Mouse (Mus musculus) Patski (cell line): ENCODE data around the gene Crebl2. TPM values are rescaled to one million over a fixed set of nuclear protein-coding genes. Genes with fewer than 3 reads are reported as not detected.
A peak's percentile ranks its signal among the peaks of the same experiment; 100 is the strongest.

Experiments
- ATAC-seq: fragments of 100-300 bp; one replicate; pipeline ENCODE4 v1.8.0; 2021
- CTCF ChIA-PET: fragments of 350-600 bp; sonication (Branson Sonifier 250); formaldehyde crosslinking; loops from one replicate; lab custom pipeline; 2022; ENCODE audit warnings: inconsistent platforms; lab: Charles Lee
- POLR2A ChIA-PET: fragments of 350-600 bp; sonication (Branson Sonifier 250); formaldehyde crosslinking; loops from one replicate; lab custom pipeline; 2022; ENCODE audit warnings: antibody characterized with exemption, inconsistent platforms; lab: Charles Lee
- DNase-seq: peaks from one replicate; pipeline ENCODE4 v3.0.0-alpha.2; 2011; ENCODE audit warnings: low read depth, low spot score
- H3K27me3 ChIP-seq: fragments of 371-371 bp; one replicate; pipeline ENCODE4 v1.5.1; 2021
- CTCF ChIP-seq: fragments of 100-300 bp; IDR thresholded peaks from one replicate; pipeline ENCODE4 v1.5.1; 2021
- in situ Hi-C: fragments of 300-500 bp; cut with MboI; formaldehyde crosslinking; loops from 3 replicates; pipeline ENCODE4 v1.11.1; 2018; ENCODE audit warnings: low pct_unique_long_range_greater_than_20kb, mixed read lengths
- polyA plus RNA-seq: library from polyadenylated mRNA; unstranded; gene quantifications from one replicate; pipeline ENCODE4 v1.2.3, GENCODE M21; 2021

Gene Crebl2
- polyA plus RNA-seq, 1 experiment from 2014 or later = 19.6 TPM

DNA sequence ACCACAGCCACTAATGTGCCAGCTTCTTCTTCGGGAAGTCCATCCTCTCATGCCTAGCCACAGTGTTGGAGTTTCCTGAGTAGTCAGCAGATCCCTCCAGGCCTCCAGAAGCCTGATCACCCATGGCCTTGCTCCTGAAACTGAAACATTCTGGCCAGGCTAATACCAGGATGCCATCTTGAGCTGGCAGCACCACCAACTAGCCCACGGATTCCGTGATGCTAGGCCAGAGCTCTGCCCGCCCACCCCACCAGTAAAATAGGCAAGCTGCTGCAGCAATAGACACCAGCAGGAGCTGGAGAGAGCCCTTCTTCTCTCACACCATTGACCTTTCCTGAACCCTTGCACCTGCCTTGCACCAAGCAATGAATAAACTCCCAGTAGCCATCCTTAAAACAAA lies 17.6 kb downstream of the Crebl2 start:
- DNase-seq (no peak), ATAC-seq (no peak)
- POLR2A ChIA-PET = no interaction called here
- in situ Hi-C loops = no loop called here
- no peaks in the 10 kb centered on the region for H3K27me3 ChIP-seq
- CTCF ChIA-PET = interaction anchor here (1.1 to 2.4 kb wide), 5 partner anchors 9 to 189 kb away, joined by 3 to 8 read pairs (median 3); no protein-coding TSS in a partner anchor
- TF ChIP-seq CTCF = no peak

DNA sequence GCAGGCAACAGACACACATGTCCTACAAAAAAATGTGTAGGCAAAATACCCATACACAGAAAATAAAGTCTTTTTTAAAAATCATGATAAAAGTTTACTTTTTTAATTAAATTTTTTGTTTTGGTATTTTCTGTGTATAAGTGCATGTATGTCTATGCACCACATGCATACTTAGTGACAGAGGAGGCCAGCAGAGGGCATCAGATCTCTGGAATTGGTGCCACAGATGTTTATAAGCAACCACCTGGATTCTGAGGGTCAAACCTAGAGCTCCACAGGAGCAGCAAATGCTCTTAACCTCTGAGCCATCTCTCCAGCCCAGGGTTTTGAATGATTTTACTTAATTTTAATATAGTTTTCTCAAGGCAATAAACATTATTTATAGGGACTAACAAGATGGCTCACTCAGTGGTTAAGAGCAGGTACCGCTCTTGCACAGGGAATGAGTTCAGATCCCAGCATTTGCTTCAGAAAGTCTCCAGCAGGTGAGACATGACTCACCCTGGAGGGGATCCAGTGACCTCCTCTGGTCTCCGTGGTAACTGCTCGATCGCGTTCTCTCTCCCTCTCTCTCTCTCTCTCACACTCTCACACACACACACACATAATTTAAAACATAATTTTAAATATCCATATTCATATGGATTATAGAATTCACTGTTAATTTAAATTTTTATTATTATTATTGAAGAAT lies 18.4 kb downstream of the Crebl2 start:
- in situ Hi-C loops = no loop called here
- ATAC-seq (no peak), DNase-seq (no peak)
- peak; percentile 72 for TF ChIP-seq CTCF
- H3K27me3 ChIP-seq = no peaks in the 10 kb centered on the region
- ChIA-PET CTCF (interaction anchor here (1.2 to 2.4 kb wide), 6 partner anchors 10 to 190 kb away, joined by 3 to 8 read pairs (median 4); no protein-coding TSS in a partner anchor), POLR2A (no interaction called here)

DNA sequence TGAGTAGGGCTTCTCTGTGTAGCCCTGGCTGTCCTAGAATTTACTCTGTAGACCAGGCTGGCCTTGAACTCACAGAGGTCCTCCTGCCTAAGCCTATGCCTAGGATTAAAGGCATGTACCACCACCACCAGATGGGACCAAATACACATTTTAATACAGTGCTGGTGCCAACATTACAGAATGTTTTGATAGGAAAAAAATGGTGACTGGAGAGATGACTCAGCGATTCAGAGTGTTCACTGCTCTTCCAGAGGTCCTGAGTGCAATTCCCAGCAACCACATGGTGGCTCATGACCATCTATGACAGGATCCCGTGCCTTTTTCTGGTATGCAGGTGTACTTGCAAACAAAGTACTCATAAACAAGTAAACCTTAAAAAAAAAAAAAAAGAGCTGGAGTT lies 19.5 kb downstream of the Crebl2 start:
- in situ Hi-C loops = no loop called here
- ATAC-seq (no peak), DNase-seq (no peak)
- H3K27me3 ChIP-seq = no peaks in the 10 kb centered on the region
- ChIA-PET POLR2A (interaction anchor here (0.6 kb wide), 1 partner anchor 45 kb away, joined by 3 read pairs; no protein-coding TSS in a partner anchor), CTCF (interaction anchor here (1.2 to 1.8 kb wide), 2 partner anchors 81 to 98 kb away, joined by 3 to 8 read pairs; no protein-coding TSS in a partner anchor)
- no peak for TF ChIP-seq CTCF

GRCm38 (mm10) chr6:134849985-134850384 lies 20.0 kb downstream of the Crebl2 start:
- no peak for TF ChIP-seq CTCF
- in situ Hi-C loops = no loop called here
- DNase-seq = no peak
- POLR2A ChIA-PET = interaction anchor here (0.6 kb wide), 1 partner anchor 45 kb away, joined by 3 read pairs; no protein-coding TSS in a partner anchor
- H3K27me3 ChIP-seq = no peaks in the 10 kb centered on the region
- ATAC-seq = no peak
- CTCF ChIA-PET = interaction anchor here (1.4 kb wide), 1 partner anchor 191 kb away, joined by 4 read pairs; no protein-coding TSS in a partner anchor

DNA sequence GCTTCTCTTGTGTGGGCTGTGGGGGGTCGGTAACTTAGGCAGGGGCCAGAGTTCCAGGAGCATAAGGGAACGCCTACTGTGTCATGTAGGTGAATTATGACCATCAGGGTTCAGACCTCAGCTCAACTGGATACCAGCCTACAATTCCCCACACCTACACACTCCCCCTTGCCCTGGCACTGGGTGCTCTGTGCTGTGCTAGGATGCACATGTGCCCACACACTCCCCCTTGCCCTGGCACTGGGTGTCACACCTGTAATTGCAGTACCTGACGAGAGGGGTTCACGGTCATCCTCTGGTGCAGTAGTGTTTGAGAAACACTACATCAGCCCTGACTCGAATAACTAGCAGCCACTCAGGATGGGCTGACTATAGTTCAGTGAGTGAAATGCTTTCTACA lies 24.8 kb downstream of the Crebl2 start:
- no peaks in the 10 kb centered on the region for H3K27me3 ChIP-seq
- ATAC-seq (no peak), DNase-seq (no peak)
- ChIA-PET CTCF (no interaction called here), POLR2A (no interaction called here)
- in situ Hi-C loops = no loop called here
- no peak for TF ChIP-seq CTCF

- in situ Hi-C loops = no loop called here
- POLR2A ChIA-PET = no interaction called here
- no peak for ATAC-seq
Measured at GRCm38 (mm10) chr6:134855926-134856325, 26.0 kb downstream of the Crebl2 start.

DNA sequence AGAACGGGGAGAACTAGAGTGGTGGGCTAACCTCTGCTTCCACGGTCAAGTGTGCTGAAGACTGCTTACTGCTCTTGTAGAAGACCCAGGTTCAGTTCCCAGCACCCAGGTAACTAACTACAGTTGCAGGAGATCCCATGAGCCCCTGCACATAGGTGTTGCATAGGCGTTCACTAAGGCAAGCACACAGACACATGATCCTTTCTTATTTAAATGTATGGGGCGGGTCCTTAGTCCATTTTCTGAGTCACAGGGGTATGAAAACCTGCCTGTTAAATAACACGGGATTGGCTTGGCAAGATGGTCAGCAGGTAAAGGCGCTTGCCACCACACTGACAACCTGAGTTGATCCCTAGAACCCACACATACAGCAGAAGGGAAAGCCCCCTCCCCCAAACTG lies 29.1 kb downstream of the Crebl2 start:
- ATAC-seq (no peak), DNase-seq (no peak)
- no peaks in the 10 kb centered on the region for H3K27me3 ChIP-seq
- CTCF ChIA-PET = interaction anchor here (0.6 kb wide), 1 partner anchor 12 kb away, joined by 3 read pairs; no protein-coding TSS in a partner anchor
- no peak for TF ChIP-seq CTCF
- POLR2A ChIA-PET = no interaction called here
- in situ Hi-C loops = no loop called here

More at GRCm38 (mm10) chr6:134855926-134856325, 26.0 kb downstream of the Crebl2 start:
- DNase-seq = no peak
- CTCF ChIA-PET = no interaction called here
- H3K27me3 ChIP-seq = no peaks in the 10 kb centered on the region
- no peak for TF ChIP-seq CTCF

DNA sequence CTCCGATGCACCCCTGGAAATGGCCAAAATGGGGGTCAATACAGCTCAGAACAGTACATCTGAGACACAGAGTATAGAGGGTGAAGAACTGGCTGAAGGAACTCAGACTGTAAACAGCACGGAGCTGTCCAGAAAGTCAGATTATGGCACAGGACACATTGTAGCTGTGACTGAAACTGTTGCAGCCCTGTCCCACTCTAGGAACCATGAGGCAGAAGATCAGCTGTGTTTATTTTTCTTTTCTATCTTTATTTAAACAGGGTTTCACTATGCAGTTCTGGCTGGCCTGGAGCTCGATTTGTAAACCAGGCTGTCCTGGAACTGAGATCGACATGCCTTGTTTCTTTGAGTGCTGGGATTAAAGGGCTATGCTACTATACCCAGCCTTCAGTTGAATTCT lies 30.3 kb downstream of the Crebl2 start:
- no peaks in the 10 kb centered on the region for H3K27me3 ChIP-seq
- CTCF ChIA-PET = interaction anchor here (0.7 to 1.8 kb wide), 4 partner anchors 9 to 14 kb away, joined by 3 to 5 read pairs (median 3); no protein-coding TSS in a partner anchor
- in situ Hi-C loops = loop anchor here (5.0 kb wide), 1 partner anchor 203 kb away; no protein-coding TSS in a partner anchor
- ATAC-seq (no peak), DNase-seq (no peak)
- no peak for TF ChIP-seq CTCF
- POLR2A ChIA-PET = no interaction called here

DNA sequence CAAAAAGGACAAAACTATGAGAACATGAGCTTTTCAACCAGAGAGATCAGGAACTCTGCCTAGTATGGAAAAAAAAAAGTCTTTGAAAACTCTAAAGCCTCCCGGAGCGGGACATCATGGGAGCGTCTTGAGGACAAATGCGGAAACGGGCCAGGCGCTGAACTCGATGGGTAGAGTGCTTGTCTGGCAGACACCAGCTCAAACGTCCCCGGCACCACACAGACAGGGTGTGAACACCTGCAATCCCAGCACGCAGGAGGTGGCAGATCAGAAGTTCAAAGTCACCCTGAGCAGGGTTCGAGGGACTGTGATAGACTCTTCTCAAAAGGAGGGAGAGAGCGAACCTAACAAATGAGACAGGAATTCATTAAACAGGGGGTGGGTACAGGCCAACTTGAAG lies 31.4 kb downstream of the Crebl2 start:
- ATAC-seq = no peak

DNA sequence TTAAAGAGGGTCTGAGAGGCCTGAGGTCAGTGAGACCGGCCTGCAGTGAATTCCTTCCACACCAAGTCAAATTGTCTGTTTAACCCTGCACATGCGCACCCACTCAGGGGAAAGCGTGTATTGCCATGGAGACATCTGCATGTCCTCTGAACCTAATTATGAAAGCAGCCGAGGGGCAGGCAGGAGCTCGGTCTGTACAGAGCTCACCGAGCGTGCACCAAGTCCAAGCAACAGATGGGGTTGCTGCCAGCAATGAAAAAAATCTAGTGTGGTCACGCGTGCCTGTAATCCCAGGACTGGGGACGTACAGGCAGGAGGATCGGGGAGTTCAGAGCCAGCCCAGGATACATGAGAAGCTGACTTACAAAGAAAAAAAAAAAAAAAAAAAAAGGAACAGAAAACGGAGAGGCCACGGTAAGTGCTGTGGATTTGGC lies 32.7 kb downstream of the Crebl2 start:
- H3K27me3 ChIP-seq = no peaks in the 10 kb centered on the region
- ChIA-PET CTCF (interaction anchor here (0.7 to 3.1 kb wide), 12 partner anchors 9 to 222 kb away, joined by 3 to 16 read pairs (median 4); no protein-coding TSS in a partner anchor), POLR2A (interaction anchor here (1.5 kb wide), 1 partner anchor 12 kb away, joined by 4 read pairs; no protein-coding TSS in a partner anchor)
- DNase-seq (no peak), ATAC-seq (no peak)
- in situ Hi-C loops = loop anchor here (5.0 kb wide), 1 partner anchor 205 kb away; no protein-coding TSS in a partner anchor
- TF ChIP-seq CTCF = no peak

More for the DNA sequence above, 31.4 kb downstream of the Crebl2 start:
- DNase-seq = no peak
- in situ Hi-C loops = loop anchor here (5.0 kb wide), 1 partner anchor 204 kb away; no protein-coding TSS in a partner anchor
- H3K27me3 ChIP-seq = no peaks in the 10 kb centered on the region
- no peak for TF ChIP-seq CTCF
- ChIA-PET POLR2A (no interaction called here), CTCF (interaction anchor here (1.8 kb wide), 1 partner anchor 9 kb away, joined by 5 read pairs; no protein-coding TSS in a partner anchor)
